12 mouse cellular contexts compared by ENCODE assay signal in genomic region chr3:116399349-116400090, GRCm38 (mm10). TPM values are rescaled to one million over a fixed set of nuclear protein-coding genes. Genes with fewer than 3 reads are reported as not detected.
DNase-seq lines count a peak whose midpoint lies in the region; ATAC-seq and TF ChIP-seq lines count a peak whose summit lies in the region.
"Had no signal": no experiment of that assay in that cellular context is flagged by ENCODE, and none has a peak within 500 bp of the region (broad histone marks: within the 10 kb centered on the region; RNA-seq: fewer than 3 reads in every experiment).

No protein-coding gene starts in this region.

- peak; percentile 81 for ATAC-seq in forebrain, embryonic 13.5 days
- ATAC-seq in limb, embryonic 12.5 days (ENCODE audit: insufficient number of reproducible peaks, insufficient read depth, low FRiP score, low TSS enrichment, low read depth): no peak
- no peak for ATAC-seq in erythroid progenitor cell, adult 5-6 weeks (replicated peaks; ENCODE audit: low FRiP score, poor library complexity, severe bottlenecking)

- peak overlapping the region; percentile 57 for H3K9ac ChIP-seq in forebrain, embryonic 13.5 days
- 0 out of 2 replicates have a peak overlapping the region, but pooled peaks have one; percentile 23 for H3K9ac ChIP-seq in limb, embryonic 12.5 days (replicated peaks)
- H3K9ac ChIP-seq: heart, embryonic 15.5 days had no signal

- TF ChIP-seq CTCF in E14TG2a.4 (conservative IDR thresholded peaks at IDR 0.05; ENCODE audit: low read length): no peak

- intact Hi-C loops in heart, postnatal 25 days (cut with DNase I): no loop called here

- peak overlapping the region; percentile 58 for H3K4me2 ChIP-seq in forebrain, embryonic 13.5 days
- H3K4me2 ChIP-seq in limb, embryonic 12.5 days: peak overlapping the region; percentile 9; the same call in 1 of the 2 replicates
- H3K4me2 ChIP-seq: heart, embryonic 15.5 days had no signal

- no peaks in the 10 kb centered on the region for H3K27me3 ChIP-seq in E14TG2a.4 (ENCODE audit: insufficient read depth, low read length)
- no peaks in the 10 kb centered on the region for H3K27me3 ChIP-seq in forebrain, embryonic 13.5 days
- H3K27me3 ChIP-seq in limb, embryonic 12.5 days: no peaks in the 10 kb centered on the region
- H3K27me3 ChIP-seq: heart, embryonic 15.5 days had no signal

- H3K9me3 ChIP-seq in E14TG2a.4 (ENCODE audit: low read length): no peaks in the 10 kb centered on the region
- H3K9me3 ChIP-seq in forebrain, embryonic 13.5 days (replicated peaks): no peaks in the 10 kb centered on the region
- H3K9me3 ChIP-seq in limb, embryonic 12.5 days: no peaks in the 10 kb centered on the region
- H3K9me3 ChIP-seq: heart, embryonic 15.5 days had no signal

- H3K27ac ChIP-seq in forebrain, embryonic 13.5 days: peak overlapping the region; percentile 88
- H3K27ac ChIP-seq in limb, embryonic 12.5 days: peak overlapping the region; percentile 72
- H3K27ac ChIP-seq: heart, embryonic 15.5 days had no signal

- H3K36me3 ChIP-seq in E14TG2a.4 (ENCODE audit: insufficient read depth, low read length): no peaks in the 10 kb centered on the region
- no peaks in the 10 kb centered on the region for H3K36me3 ChIP-seq in forebrain, embryonic 13.5 days (ENCODE audit: poor library complexity, severe bottlenecking)
- peaks cover 5% of the 10 kb centered on the region; the same call in 1 of the 2 replicates for H3K36me3 ChIP-seq in limb, embryonic 12.5 days
- H3K36me3 ChIP-seq: heart, embryonic 15.5 days had no signal

- H3K4me3 ChIP-seq in E14TG2a.4 (replicated peaks; ENCODE audit: low read length): peak overlapping the region; percentile 52
- peak overlapping the region; percentile 24 for H3K4me3 ChIP-seq in forebrain, embryonic 13.5 days
- H3K4me3 ChIP-seq in limb, embryonic 12.5 days (replicated peaks): no peak overlapping the region
- H3K4me3 ChIP-seq: heart, embryonic 15.5 days; myocyte had no signal

- WGBS in forebrain, embryonic 13.5 days: 23% methylated on average over 22 of the region's 22 CpGs
- WGBS in limb, embryonic 12.5 days: 52% methylated on average over 22 of the region's 22 CpGs

- DNase-seq in ES-CJ7 (ENCODE audit: low read depth, low spot score): peak; percentile 7
- DNase-seq in heart, postnatal 25 days (ENCODE audit: low spot score): no peak
- DNase-seq in urinary bladder, postnatal 10 days (ENCODE audit: low spot score): no peak
- DNase-seq: adrenal gland, postnatal 25 days; cerebellum, postnatal 10 days; thymus, postnatal 14 days had no signal

- H3K4me1 ChIP-seq in E14TG2a.4 (replicated peaks; ENCODE audit: low read depth, low read length): peaks cover 16% of the 10 kb centered on the region
- peaks cover 48% of the 10 kb centered on the region for H3K4me1 ChIP-seq in forebrain, embryonic 13.5 days
- peaks cover 56% of the 10 kb centered on the region for H3K4me1 ChIP-seq in limb, embryonic 12.5 days (replicated peaks)
- H3K4me1 ChIP-seq: heart, embryonic 15.5 days had no signal

RNA-seq across cellular contexts. Expression of gene Cdc14a, which starts 24.3 kb away (rescaled TPM):
- polyA plus RNA-seq in forebrain, embryonic 13.5 days (2015; fragmentation: Nextera tagmentation; extraction: Ambion mirVana): 11.9 and 12.5 TPM in 2 replicates
- 14.5 and 16.0 TPM in 2 replicates for polyA plus RNA-seq in limb, embryonic 12.5 days (2016; fragmentation: Nextera tagmentation; extraction: Ambion mirVana)
- total RNA-seq in erythroid progenitor cell, adult 5-6 weeks (2015; ENCODE audit: low replicate concordance): 18.4 and 25.6 TPM in 2 replicates
- 23.5 and 28.5 TPM in 2 replicates for total RNA-seq in erythroid progenitor cell, adult 5-6 weeks (2017; ENCODE audit: low replicate concordance)
- 1 to 10 TPM; 3.7 to 4.2 TPM for total RNA-seq in heart, postnatal 25 days (2021)
